Mouse (Mus musculus): ENCODE results near the gene Ccdc106. TPM values are rescaled to one million over a fixed set of nuclear protein-coding genes. Genes with fewer than 3 reads are reported as not detected.
"Not testable (repeated sequence)": the region's sequence is repeated elsewhere in the genome, so short reads cannot be mapped to it uniquely, and the experiment has no call there.

Gene Ccdc106
- polyA plus RNA-seq, 1 experiment from 2014 or later = 1.9 TPM

GRCm38 (mm10) chr7:5076931-5077330 lies 56.6 kb downstream of the Ccdc106 start:
- ATAC-seq (ENCODE audit: insufficient number of reproducible peaks, insufficient read depth, low FRiP score, low read depth) = no peak
- H3K4me1 ChIP-seq (ENCODE audit: control insufficient read depth in 2 of 2, insufficient read depth in 2 of 2, low read length in 2 of 2) = peaks cover 3 to 11% of the 10 kb centered on the region in 2 experiments; a peak in 3 of 4 replicates
- no peak overlapping the region for H3K4me2 ChIP-seq (ENCODE audit: low read length)
- WGBS = 74% methylated on average over 2 of the region's 2 CpGs
- no peak overlapping the region for H3K27ac ChIP-seq (replicated peaks in 1 of 2; ENCODE audit: control insufficient read depth in 1 of 2, insufficient read depth in 1 of 2, low read depth in 2 of 2, low read length in 2 of 2)
- H3K9ac ChIP-seq (ENCODE audit: low read length) = no peak overlapping the region
- no peak overlapping the region for H3K4me3 ChIP-seq (ENCODE audit: control insufficient read depth in 1 of 2, insufficient read depth in 1 of 2, low read depth in 1 of 2, low read length in 2 of 2)
- H3K36me3 ChIP-seq (ENCODE audit: control insufficient read depth, insufficient read depth, low read length) = peaks cover 72% of the 10 kb centered on the region
- H3K9me3 ChIP-seq (ENCODE audit: control insufficient read depth, low read length) = no peaks in the 10 kb centered on the region
- H3K27me3 ChIP-seq (ENCODE audit: control insufficient read depth, insufficient read depth, low read length) = no peaks in the 10 kb centered on the region

GRCm38 (mm10) chr7:5079365-5080009 lies 59.1 kb downstream of the Ccdc106 start:
- WGBS = 44% methylated on average over 9 of the region's 13 CpGs
- peak overlapping the region; percentile 99 for H3K9ac ChIP-seq (ENCODE audit: low read length)
- peak overlapping the region; percentile 87 for H3K4me2 ChIP-seq (ENCODE audit: low read length)
- peak overlapping the region; percentile 58 to 96 for H3K27ac ChIP-seq (replicated peaks in 1 of 2; ENCODE audit: control insufficient read depth in 1 of 2, insufficient read depth in 1 of 2, low read depth in 2 of 2, low read length in 2 of 2)
- not testable (repeated sequence) for ATAC-seq (ENCODE audit: insufficient number of reproducible peaks, insufficient read depth, low FRiP score, low read depth); H3K9me3 ChIP-seq (ENCODE audit: control insufficient read depth, low read length); H3K27me3 ChIP-seq (ENCODE audit: control insufficient read depth, insufficient read depth, low read length)
- H3K4me1 ChIP-seq (ENCODE audit: control insufficient read depth in 2 of 2, insufficient read depth in 2 of 2, low read length in 2 of 2) = peaks cover 3 to 14% of the 10 kb centered on the region in 2 experiments; a peak in 3 of 4 replicates
- H3K4me3 ChIP-seq (ENCODE audit: control insufficient read depth in 1 of 2, insufficient read depth in 1 of 2, low read depth in 1 of 2, low read length in 2 of 2) = peak overlapping the region; percentile 88 to 100
- H3K36me3 ChIP-seq (ENCODE audit: control insufficient read depth, insufficient read depth, low read length) = peaks cover 69% of the 10 kb centered on the region

- Histone ChIP-seq H3K4me1 (ENCODE audit: control insufficient read depth in 2 of 2, insufficient read depth in 2 of 2, low read length in 2 of 2) (peaks cover 3 to 17% of the 10 kb centered on the region in 2 experiments; a peak in 3 of 4 replicates), H3K4me3 (ENCODE audit: control insufficient read depth in 1 of 2, insufficient read depth in 1 of 2, low read depth in 1 of 2, low read length in 2 of 2) (peak within 1 kb of the TSS; percentile 88 to 100), H3K9me3 (ENCODE audit: control insufficient read depth, low read length) (no peaks in the 10 kb centered on the region), H3K36me3 (ENCODE audit: control insufficient read depth, insufficient read depth, low read length) (peaks cover 69% of the 10 kb centered on the region), H3K4me2 (ENCODE audit: low read length) (peak within 1 kb of the TSS; percentile 87), H3K9ac (ENCODE audit: low read length) (peak within 1 kb of the TSS; percentile 99), H3K27ac (replicated peaks in 1 of 2; ENCODE audit: control insufficient read depth in 1 of 2, insufficient read depth in 1 of 2, low read depth in 2 of 2, low read length in 2 of 2) (peak within 1 kb of the TSS; percentile 85 to 96), H3K27me3 (ENCODE audit: control insufficient read depth, insufficient read depth, low read length) (no peaks in the 10 kb centered on the region)
- peak; percentile 86 for ATAC-seq (ENCODE audit: insufficient number of reproducible peaks, insufficient read depth, low FRiP score, low read depth)
- WGBS = under 1% methylated on average over 79 of the region's 81 CpGs
Observed at GRCm38 (mm10) chr7:5080010-5080751, 59.8 kb downstream of the Ccdc106 start, which contains the start of gene Epn1. TSS of gene Epn1 (plus strand) at chr7:5080235.

- peaks cover 70% of the 10 kb centered on the region for H3K36me3 ChIP-seq (ENCODE audit: control insufficient read depth, insufficient read depth, low read length)
- 10% methylated on average over 6 of the region's 6 CpGs for WGBS
- ATAC-seq (ENCODE audit: insufficient number of reproducible peaks, insufficient read depth, low FRiP score, low read depth) = no peak
Observed at GRCm38 (mm10) chr7:5080815-5081214, 60.5 kb downstream of the Ccdc106 start.

GRCm38 (mm10) chr7:5081241-5081640 lies 60.9 kb downstream of the Ccdc106 start:
- H3K4me2 ChIP-seq (ENCODE audit: low read length) = peak overlapping the region; percentile 87
- H3K27ac ChIP-seq (replicated peaks in 1 of 2; ENCODE audit: control insufficient read depth in 1 of 2, insufficient read depth in 1 of 2, low read depth in 2 of 2, low read length in 2 of 2) = no peak overlapping the region
- peaks cover 3 to 22% of the 10 kb centered on the region in 2 experiments; a peak in 3 of 4 replicates for H3K4me1 ChIP-seq (ENCODE audit: control insufficient read depth in 2 of 2, insufficient read depth in 2 of 2, low read length in 2 of 2)
- H3K9ac ChIP-seq (ENCODE audit: low read length) = peak overlapping the region; percentile 99
- 48% methylated on average over 6 of the region's 6 CpGs for WGBS
- H3K9me3 ChIP-seq (ENCODE audit: control insufficient read depth, low read length) = no peaks in the 10 kb centered on the region
- H3K4me3 ChIP-seq (ENCODE audit: control insufficient read depth in 1 of 2, insufficient read depth in 1 of 2, low read depth in 1 of 2, low read length in 2 of 2) = peak overlapping the region; percentile 8 to 100; a peak in 2 of 4 replicates
- no peak for ATAC-seq (ENCODE audit: insufficient number of reproducible peaks, insufficient read depth, low FRiP score, low read depth)
- H3K36me3 ChIP-seq (ENCODE audit: control insufficient read depth, insufficient read depth, low read length) = peaks cover 70% of the 10 kb centered on the region
- H3K27me3 ChIP-seq (ENCODE audit: control insufficient read depth, insufficient read depth, low read length) = no peaks in the 10 kb centered on the region

More at GRCm38 (mm10) chr7:5080815-5081214, 60.5 kb downstream of the Ccdc106 start:
- Histone ChIP-seq H3K9ac (ENCODE audit: low read length) (peak overlapping the region; percentile 99), H3K4me2 (ENCODE audit: low read length) (peak overlapping the region; percentile 87), H3K4me3 (ENCODE audit: control insufficient read depth in 1 of 2, insufficient read depth in 1 of 2, low read depth in 1 of 2, low read length in 2 of 2) (peak overlapping the region; percentile 88 to 100), H3K4me1 (ENCODE audit: control insufficient read depth in 2 of 2, insufficient read depth in 2 of 2, low read length in 2 of 2) (peaks cover 3 to 22% of the 10 kb centered on the region in 2 experiments; a peak in 3 of 4 replicates), H3K9me3 (ENCODE audit: control insufficient read depth, low read length) (no peaks in the 10 kb centered on the region), H3K27ac (replicated peaks in 1 of 2; ENCODE audit: control insufficient read depth in 1 of 2, insufficient read depth in 1 of 2, low read depth in 2 of 2, low read length in 2 of 2) (peak overlapping the region; percentile 85 to 96), H3K27me3 (ENCODE audit: control insufficient read depth, insufficient read depth, low read length) (no peaks in the 10 kb centered on the region)

GRCm38 (mm10) chr7:5081939-5082338 lies 61.6 kb downstream of the Ccdc106 start:
- Histone ChIP-seq H3K27ac (replicated peaks in 1 of 2; ENCODE audit: control insufficient read depth in 1 of 2, insufficient read depth in 1 of 2, low read depth in 2 of 2, low read length in 2 of 2) (no peak overlapping the region), H3K27me3 (ENCODE audit: control insufficient read depth, insufficient read depth, low read length) (no peaks in the 10 kb centered on the region), H3K4me1 (ENCODE audit: control insufficient read depth in 2 of 2, insufficient read depth in 2 of 2, low read length in 2 of 2) (peaks cover 3 to 22% of the 10 kb centered on the region in 2 experiments; a peak in 3 of 4 replicates), H3K4me2 (ENCODE audit: low read length) (peak overlapping the region; percentile 87), H3K9ac (ENCODE audit: low read length) (0 out of 2 replicates have a peak overlapping the region, but pooled peaks have one; percentile 21), H3K4me3 (ENCODE audit: control insufficient read depth in 1 of 2, insufficient read depth in 1 of 2, low read depth in 1 of 2, low read length in 2 of 2) (no peak overlapping the region), H3K9me3 (ENCODE audit: control insufficient read depth, low read length) (no peaks in the 10 kb centered on the region), H3K36me3 (ENCODE audit: control insufficient read depth, insufficient read depth, low read length) (peaks cover 68% of the 10 kb centered on the region)
- no peak for ATAC-seq (ENCODE audit: insufficient number of reproducible peaks, insufficient read depth, low FRiP score, low read depth)
- 94% methylated on average over 2 of the region's 2 CpGs for WGBS

- H3K27ac ChIP-seq (replicated peaks in 1 of 2; ENCODE audit: control insufficient read depth in 1 of 2, insufficient read depth in 1 of 2, low read depth in 2 of 2, low read length in 2 of 2) = no peak overlapping the region
- no peaks in the 10 kb centered on the region for H3K27me3 ChIP-seq (ENCODE audit: control insufficient read depth, insufficient read depth, low read length)
- 92% methylated on average over 18 of the region's 18 CpGs for WGBS
- peaks cover 66% of the 10 kb centered on the region for H3K36me3 ChIP-seq (ENCODE audit: control insufficient read depth, insufficient read depth, low read length)
- no peak overlapping the region for H3K4me2 ChIP-seq (ENCODE audit: low read length)
- no peaks in the 10 kb centered on the region for H3K9me3 ChIP-seq (ENCODE audit: control insufficient read depth, low read length)
- no peak for ATAC-seq (ENCODE audit: insufficient number of reproducible peaks, insufficient read depth, low FRiP score, low read depth)
- H3K9ac ChIP-seq (ENCODE audit: low read length) = no peak overlapping the region
- H3K4me1 ChIP-seq (ENCODE audit: control insufficient read depth in 2 of 2, insufficient read depth in 2 of 2, low read length in 2 of 2) = peaks cover 3 to 22% of the 10 kb centered on the region in 2 experiments; a peak in 3 of 4 replicates
- H3K4me3 ChIP-seq (ENCODE audit: control insufficient read depth in 1 of 2, insufficient read depth in 1 of 2, low read depth in 1 of 2, low read length in 2 of 2) = no peak overlapping the region
Observed at GRCm38 (mm10) chr7:5083325-5084105, 63.2 kb downstream of the Ccdc106 start.

Measured in heart, embryonic 14.5 days (tissue).